Mouse (Mus musculus) kidney, postnatal 36 days (tissue): Measurements from ENCODE around the gene Nars2.

Experiments used
- DNase-seq, 2 experiments: peaks; one replicate each; pipeline ENCODE4 v3.0.0; 2021 to 2022; ENCODE audit warnings: mixed read lengths in 2 of 2

Nars2 gene

GRCm38 (mm10) chr7:96971027-96971996 lies 20.0 kb downstream of the Nars2 start:
- DNase-seq: peak in 1 of 2 experiments; percentile 21

- no peak for DNase-seq
Observed at GRCm38 (mm10) chr7:96972138-96972904, 21.0 kb downstream of the Nars2 start.

- DNase-seq: no peak
Observed at GRCm38 (mm10) chr7:96975914-96976313, 24.6 kb downstream of the Nars2 start.

- no peak for DNase-seq
Observed at GRCm38 (mm10) chr7:96977209-96977608, 25.9 kb downstream of the Nars2 start.

GRCm38 (mm10) chr7:96981366-96981765 lies 30.1 kb downstream of the Nars2 start:
- DNase-seq: no peak

GRCm38 (mm10) chr7:96983660-96984347 lies 32.5 kb downstream of the Nars2 start:
- DNase-seq: peak; percentile 9

- DNase-seq: peak; percentile 40 to 50
Observed at GRCm38 (mm10) chr7:96985798-96986197, 34.5 kb downstream of the Nars2 start.

GRCm38 (mm10) chr7:96986795-96987445 lies 35.6 kb downstream of the Nars2 start:
- DNase-seq: peak in 1 of 2 experiments; percentile 12

- DNase-seq: peak; percentile 27 to 41
Observed at GRCm38 (mm10) chr7:96987676-96988075, 36.4 kb downstream of the Nars2 start.

- peak; percentile 11 to 23 for DNase-seq
Observed at GRCm38 (mm10) chr7:97012956-97013355, 61.7 kb downstream of the Nars2 start.

GRCm38 (mm10) chr7:97018005-97018404 lies 66.7 kb downstream of the Nars2 start:
- no peak for DNase-seq

- peak in 1 of 2 experiments; percentile 8 for DNase-seq
Observed at GRCm38 (mm10) chr7:97018418-97018817, 67.1 kb downstream of the Nars2 start.

- DNase-seq: no peak
Observed at GRCm38 (mm10) chr7:97019303-97019702, 68.0 kb downstream of the Nars2 start.

GRCm38 (mm10) chr7:97026772-97027358 lies 75.6 kb downstream of the Nars2 start:
- no peak for DNase-seq

- DNase-seq: no peak
Observed at GRCm38 (mm10) chr7:97029151-97029550, 77.8 kb downstream of the Nars2 start.

GRCm38 (mm10) chr7:97032412-97032811 lies 81.1 kb downstream of the Nars2 start:
- DNase-seq: no peak

- DNase-seq: no peak
Observed at GRCm38 (mm10) chr7:97039641-97040040, 88.3 kb downstream of the Nars2 start.

- no peak for DNase-seq
Observed at GRCm38 (mm10) chr7:97041868-97042449, 90.7 kb downstream of the Nars2 start.

GRCm38 (mm10) chr7:97042981-97043380 lies 91.7 kb downstream of the Nars2 start:
- DNase-seq: no peak

- no peak for DNase-seq
Observed at GRCm38 (mm10) chr7:97060966-97061365, 109.7 kb downstream of the Nars2 start.

- DNase-seq: no peak
Observed at GRCm38 (mm10) chr7:97071512-97071911, 120.2 kb downstream of the Nars2 start.

GRCm38 (mm10) chr7:97072061-97072460 lies 120.8 kb downstream of the Nars2 start:
- no peak for DNase-seq
